In genomic region chr3:122391098-122391497, GRCm38 (mm10) we compare ENCODE assay signal across 19 mouse cellular contexts.
"Had no signal": no experiment of that assay in that cellular context is flagged by ENCODE, and none has a peak within 500 bp of the region (broad histone marks: within the 10 kb centered on the region; RNA-seq: fewer than 3 reads in every experiment).

No protein-coding gene starts in this region.

- H3K4me1 ChIP-seq: midbrain, embryonic 12.5 days; neural tube, embryonic 13.5 days; neural tube, embryonic 15.5 days had no signal

- H3K9me3 ChIP-seq: lung, embryonic 15.5 days; midbrain, embryonic 12.5 days; neural tube, embryonic 13.5 days; neural tube, embryonic 15.5 days had no signal

- DNase-seq: liver, postnatal 0 days; lung, adult 2 months; lung, postnatal 14 days; midbrain, embryonic 14.5 days; retina, postnatal 1 day; right cerebral cortex, adult 18-20 months; right cerebral cortex, postnatal 25 days; right cerebral cortex, postnatal 4 days; thymus, adult 18-20 months; thymus, postnatal 14 days; thymus, postnatal 36 days had no signal

- H3K27ac ChIP-seq: lung, embryonic 15.5 days; macrophage; midbrain, embryonic 12.5 days; neural tube, embryonic 13.5 days; neural tube, embryonic 15.5 days had no signal

- H3K4me2 ChIP-seq: lung, embryonic 15.5 days; midbrain, embryonic 12.5 days; neural tube, embryonic 13.5 days; neural tube, embryonic 15.5 days had no signal

- H3K36me3 ChIP-seq: lung, embryonic 15.5 days; midbrain, embryonic 12.5 days; neural tube, embryonic 13.5 days; neural tube, embryonic 15.5 days had no signal

- H3K4me3 ChIP-seq: lung, embryonic 15.5 days; megakaryocyte, embryonic 14.5 days; midbrain, embryonic 12.5 days; myocyte; neural tube, embryonic 13.5 days; neural tube, embryonic 15.5 days had no signal

- H3K27me3 ChIP-seq: lung, embryonic 15.5 days; midbrain, embryonic 12.5 days; neural tube, embryonic 13.5 days; neural tube, embryonic 15.5 days had no signal

- H3K9ac ChIP-seq: liver, postnatal 0 days; lung, embryonic 15.5 days; midbrain, embryonic 12.5 days; neural tube, embryonic 13.5 days; neural tube, embryonic 15.5 days had no signal

- ATAC-seq: liver, postnatal 0 days; midbrain, embryonic 16.5 days had no signal
